Mouse (Mus musculus) liver, embryonic 16.5 days (tissue): ENCODE measurements at regions not wholly inside any gene's neighbourhood (a gene's known extent, or its start where the extent isn't known, plus 50 kb on each side); places are given as distances from the start of the nearest gene placed in this dataset.

ENCODE experiments used
- ATAC-seq: fragments of 200-750 bp; cut with Nextera tagmentation; 2 replicates; pipeline ENCODE4 v1.8.0; 2017; ENCODE audit warnings: low read depth, mild to moderate bottlenecking, moderate number of reproducible peaks, moderate library complexity
- H3K27ac ChIP-seq: fragments of 300-500 bp; sonication (generic); 2 replicates; pipeline ENCODE4 v1.5.1; 2014; ENCODE audit warnings: mild to moderate bottlenecking, low read length
- H3K27me3 ChIP-seq: fragments of 300-500 bp; sonication (generic); 2 replicates; pipeline ENCODE4 v1.6.1; 2014; ENCODE audit warnings: low read depth, low read length, mixed read lengths; ENCODE audit not compliant: control insufficient read depth, insufficient read depth
- H3K36me3 ChIP-seq: fragments of 300-500 bp; sonication (generic); 2 replicates; pipeline ENCODE4 v1.6.1; 2014; ENCODE audit warnings: mild to moderate bottlenecking; ENCODE audit not compliant: control insufficient read depth, insufficient read depth
- H3K4me1 ChIP-seq: fragments of 300-500 bp; sonication (generic); 2 replicates; pipeline ENCODE4 v1.6.1; 2014; ENCODE audit warnings: low read depth, low read length, mixed read lengths; ENCODE audit not compliant: control insufficient read depth
- H3K4me2 ChIP-seq: fragments of 300-500 bp; sonication (generic); 2 replicates; pipeline ENCODE4 v1.6.1; 2014; ENCODE audit warnings: low read depth, low read length, mixed read lengths
- H3K4me3 ChIP-seq: fragments of 300-500 bp; sonication (generic); 2 replicates; pipeline ENCODE4 v1.5.1; 2014; ENCODE audit warnings: low read depth, mild to moderate bottlenecking, low read length
- H3K9ac ChIP-seq: fragments of 300-500 bp; sonication (generic); 2 replicates; pipeline ENCODE4 v1.6.1; 2014; ENCODE audit warnings: low read depth, low read length
- H3K9me3 ChIP-seq: fragments of 300-500 bp; sonication (generic); replicated peaks from 2 replicates; pipeline ENCODE4 v1.6.1; 2016; ENCODE audit warnings: low read length; ENCODE audit not compliant: control insufficient read depth
- WGBS: fragments of 180-500 bp; shearing (Covaris S2); extraction: QIAGEN DNeasy Blood & Tissue Kit; methylation state at CpG from one replicate; pipeline ENCODE4 v1.1.7; 2014; ENCODE audit not compliant: insufficient replicate concordance; 5-methylcytosine and 5-hydroxymethylcytosine counted together

DNA sequence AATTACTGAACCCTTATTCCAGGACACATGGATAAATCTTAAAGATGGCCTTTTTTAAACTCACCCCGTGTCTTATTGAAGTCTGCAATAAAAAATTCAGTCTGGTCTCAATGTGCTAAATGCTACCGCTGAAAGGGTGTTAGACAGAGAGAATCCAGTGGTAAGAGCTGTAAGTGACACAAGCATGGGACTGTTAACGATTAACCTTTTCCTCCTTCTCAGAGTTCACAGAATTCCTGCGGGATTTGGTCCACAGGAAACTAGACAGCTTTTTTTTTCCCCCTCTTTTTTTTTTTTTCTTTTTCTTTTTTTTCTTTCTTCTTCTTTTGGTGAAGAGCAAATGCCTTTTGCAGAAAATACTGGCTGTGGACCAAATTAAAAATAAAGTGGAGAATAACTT is 72.0 kb upstream of the Atp5g3 start:
- Histone ChIP-seq H3K9ac (no peak overlapping the region), H3K4me3 (no peak overlapping the region), H3K27me3 (no peaks in the 10 kb centered on the region), H3K27ac (no peak overlapping the region), H3K36me3 (no peaks in the 10 kb centered on the region), H3K9me3 (no peaks in the 10 kb centered on the region), H3K4me1 (no peaks in the 10 kb centered on the region), H3K4me2 (no peak overlapping the region)
- whole genome bisulfite sequencing, result 42% methylated on average over 4 of the region's 4 CpGs
- no peak for ATAC-seq

DNA sequence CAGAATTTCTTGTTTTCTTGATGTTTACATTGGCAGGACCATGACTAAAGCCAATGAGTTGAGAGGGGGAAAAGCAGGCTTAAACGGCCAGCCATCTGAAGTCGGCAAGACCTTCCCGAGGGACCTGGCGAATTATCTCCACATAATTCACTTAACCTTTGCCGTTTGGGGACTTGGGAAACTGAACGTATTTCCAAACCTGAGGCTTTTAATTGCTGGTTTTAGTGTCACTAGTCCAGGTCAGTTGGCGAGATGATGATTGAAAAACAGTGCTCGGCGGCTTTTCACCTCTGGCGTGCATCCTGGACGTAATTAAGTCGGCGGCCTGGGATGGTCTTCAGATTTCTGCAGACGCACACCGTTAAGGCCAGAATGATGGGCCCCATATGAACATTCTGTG is 66.9 kb upstream of the Atp5g3 start:
- no peaks in the 10 kb centered on the region for H3K9me3 ChIP-seq
- no peak overlapping the region for H3K27ac ChIP-seq
- ATAC-seq, result no peak

GRCm38 (mm10) chr2:73973774-73974173 is 62.6 kb upstream of the Atp5g3 start:
- Histone ChIP-seq H3K4me1 (no peaks in the 10 kb centered on the region), H3K27ac (no peak overlapping the region), H3K27me3 (no peaks in the 10 kb centered on the region), H3K36me3 (no peaks in the 10 kb centered on the region), H3K9me3 (no peaks in the 10 kb centered on the region), H3K4me3 (no peak overlapping the region), H3K4me2 (no peak overlapping the region), H3K9ac (no peak overlapping the region)
- 50% methylated on average over 3 of the region's 3 CpGs for WGBS
- ATAC-seq, result no peak

More for the DNA sequence above, 66.9 kb upstream of the Atp5g3 start:
- Histone ChIP-seq H3K4me3 (no peak overlapping the region), H3K36me3 (no peaks in the 10 kb centered on the region), H3K4me2 (no peak overlapping the region), H3K9ac (no peak overlapping the region), H3K4me1 (no peaks in the 10 kb centered on the region), H3K27me3 (no peaks in the 10 kb centered on the region)
- WGBS, result 79% methylated on average over 15 of the region's 15 CpGs

DNA sequence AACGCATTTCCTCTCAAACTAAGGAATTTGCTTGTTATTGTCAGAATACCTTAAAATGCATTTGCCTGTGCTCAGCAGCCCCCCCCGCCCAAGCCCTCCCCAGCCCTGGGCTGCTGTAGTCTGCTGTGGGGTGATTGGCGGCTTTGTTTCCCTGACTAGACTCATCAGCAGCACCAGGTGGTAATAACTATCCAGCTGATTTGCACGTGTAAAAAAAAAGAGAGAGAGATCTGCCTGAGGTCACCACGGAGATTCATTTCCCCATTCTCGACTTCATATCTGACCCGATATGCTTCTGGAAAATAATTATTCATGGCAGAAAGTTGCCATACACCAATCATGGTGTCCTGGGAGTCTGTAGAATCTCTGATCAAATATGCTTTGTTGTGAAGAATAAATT is 56.5 kb upstream of the Atp5g3 start:
- no peaks in the 10 kb centered on the region for H3K9me3 ChIP-seq

GRCm38 (mm10) chr2:73965595-73965994 is 54.5 kb upstream of the Atp5g3 start:
- Histone ChIP-seq H3K9me3 (no peaks in the 10 kb centered on the region), H3K4me1 (no peaks in the 10 kb centered on the region), H3K27ac (no peak overlapping the region), H3K4me2 (no peak overlapping the region), H3K4me3 (no peak overlapping the region), H3K9ac (no peak overlapping the region), H3K27me3 (no peaks in the 10 kb centered on the region), H3K36me3 (no peaks in the 10 kb centered on the region)
- 12% methylated on average over 4 of the region's 4 CpGs for WGBS
- ATAC-seq, result no peak

More for the DNA sequence above, 56.5 kb upstream of the Atp5g3 start:
- no peak overlapping the region for H3K4me2 ChIP-seq
- WGBS, result 46% methylated on average over 7 of the region's 7 CpGs
- no peak overlapping the region for H3K27ac ChIP-seq
- H3K9ac ChIP-seq, result no peak overlapping the region
- no peak overlapping the region for H3K4me3 ChIP-seq
- H3K27me3 ChIP-seq, result no peaks in the 10 kb centered on the region
- ATAC-seq, result no peak
- H3K36me3 ChIP-seq, result no peaks in the 10 kb centered on the region
- no peaks in the 10 kb centered on the region for H3K4me1 ChIP-seq
